Mouse (Mus musculus) olfactory bulb, adult 2 months (tissue): ENCODE results near the gene P2ry10b. TPM values are rescaled to one million over a fixed set of nuclear protein-coding genes. Genes with fewer than 3 reads are reported as not detected.

ENCODE experiments used
- H3K27ac ChIP-seq: fragments of 200-500 bp; 2 replicates; pipeline ENCODE4 v1.5.1; 2012; ENCODE audit warnings: low read depth, low read length; ENCODE audit not compliant: insufficient read depth
- H3K4me1 ChIP-seq: fragments of 200-500 bp; 2 replicates; pipeline ENCODE4 v1.6.1; 2012; ENCODE audit warnings: low read length; ENCODE audit not compliant: control insufficient read depth, insufficient read depth
- H3K4me3 ChIP-seq: fragments of 200-500 bp; 2 replicates; pipeline ENCODE4 v1.5.1; 2012; ENCODE audit warnings: mild to moderate bottlenecking, low read depth, low read length, moderate library complexity; ENCODE audit not compliant: insufficient read depth
- CTCF ChIP-seq: fragments of 200-500 bp; IDR thresholded peaks from 2 replicates; pipeline ENCODE4 v1.5.1; 2012; ENCODE audit warnings: low read depth, mild to moderate bottlenecking, low read length, moderate library complexity; ENCODE audit not compliant: insufficient read depth
- POLR2A ChIP-seq: fragments of 200-500 bp; IDR thresholded peaks from 2 replicates; pipeline ENCODE4 v1.6.1; 2012; ENCODE audit warnings: mild to moderate bottlenecking, low read depth, low read length, moderate library complexity; ENCODE audit not compliant: insufficient read depth
- WGBS: fragments of 180-500 bp; shearing (Covaris S2); methylation state at CpG from one replicate; pipeline ENCODE4 v1.1.7; 2018; 5-methylcytosine and 5-hydroxymethylcytosine counted together
- polyA plus RNA-seq: library from polyadenylated mRNA; stranded (reverse); fragments of >200 nt; gene quantifications from 2 replicates; pipeline ENCODE4 v1.2.4, GENCODE M21; 2012; ENCODE audit warnings: low replicate concordance; ENCODE audit not compliant: missing spikeins, insufficient read depth, insufficient read length

P2ry10b gene
- polyA plus RNA-seq, 1 experiment, result not detected

DNA sequence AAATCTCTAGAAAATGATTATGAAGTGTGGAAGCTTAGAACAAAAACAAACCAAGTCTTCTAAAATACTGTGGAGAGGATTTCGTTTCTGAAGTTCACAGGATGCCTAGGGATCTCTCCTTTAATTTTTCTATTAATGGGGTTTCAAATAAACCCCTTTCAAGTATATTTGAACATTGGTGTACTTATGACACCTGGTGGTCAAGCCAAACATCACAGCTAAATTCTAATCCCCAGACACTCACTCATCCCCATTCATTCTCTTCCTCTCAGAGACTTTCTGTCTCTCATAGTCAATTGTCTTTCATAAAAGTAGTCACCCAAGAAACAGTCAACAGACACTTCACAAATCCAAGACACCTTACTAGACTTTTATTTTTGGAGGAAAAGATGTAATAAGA, 19.6 kb downstream of the P2ry10b start:
- no peak overlapping the region for H3K27ac ChIP-seq
- no peak overlapping the region for H3K4me3 ChIP-seq
- WGBS, result 6% methylated on average over 1 of the region's 1 CpGs
- H3K4me1 ChIP-seq, result no peaks in the 10 kb centered on the region
- TF ChIP-seq CTCF (no peak), POLR2A (no peak)

- H3K4me3 ChIP-seq, result no peak overlapping the region
- TF ChIP-seq CTCF (no peak), POLR2A (no peak)
- no peaks in the 10 kb centered on the region for H3K4me1 ChIP-seq
- no peak overlapping the region for H3K27ac ChIP-seq
Observed at GRCm38 (mm10) chrX:107169128-107169527, 20.4 kb downstream of the P2ry10b start.

GRCm38 (mm10) chrX:107178742-107179141, 30.0 kb downstream of the P2ry10b start:
- no peak for TF ChIP-seq POLR2A
- TF ChIP-seq CTCF, result no peak
- H3K27ac ChIP-seq, result no peak overlapping the region
- 60% methylated on average over 1 of the region's 1 CpGs for WGBS

GRCm38 (mm10) chrX:107217577-107218090, 68.9 kb downstream of the P2ry10b start:
- WGBS, result 80% methylated on average over 2 of the region's 2 CpGs

More at GRCm38 (mm10) chrX:107178742-107179141, 30.0 kb downstream of the P2ry10b start:
- Histone ChIP-seq H3K4me3 (no peak overlapping the region), H3K4me1 (no peaks in the 10 kb centered on the region)

More at GRCm38 (mm10) chrX:107217577-107218090, 68.9 kb downstream of the P2ry10b start:
- TF ChIP-seq CTCF (no peak), POLR2A (no peak)
- H3K4me1 ChIP-seq, result no peaks in the 10 kb centered on the region
- no peak overlapping the region for H3K4me3 ChIP-seq
- no peak overlapping the region for H3K27ac ChIP-seq

Other genes with a start within 250 kb of the P2ry10b start
- gene Lpar4, start 228.3 kb upstream of the P2ry10b start, polyA plus RNA-seq, result not detected in 2 replicates
- gene P2ry10, start 60.4 kb upstream of the P2ry10b start, polyA plus RNA-seq, result not detected in 2 replicates
- gene Gpr174, start 107.0 kb downstream of the P2ry10b start, polyA plus RNA-seq, result not detected in 2 replicates